Mouse (Mus musculus) yolk sac, embryonic 10.5 days (tissue): ENCODE measurements around the gene Trim8.

Experiments used
- DNase-seq: peaks from one replicate; pipeline ENCODE4 v3.0.0-alpha.2; 2017; ENCODE audit warnings: low spot score

The Trim8 gene

GRCm38 (mm10) chr19:46550385-46550784, 48.9 kb downstream of the Trim8 start:
- DNase-seq = no peak

- DNase-seq = no peak
These were observed 51.0 kb downstream of the Trim8 start for GRCm38 (mm10) chr19:46552496-46552895.

GRCm38 (mm10) chr19:46553541-46553955, 52.0 kb downstream of the Trim8 start:
- DNase-seq = peak; percentile 24

- no peak for DNase-seq
These were observed 56.5 kb downstream of the Trim8 start for GRCm38 (mm10) chr19:46558009-46558408.

GRCm38 (mm10) chr19:46558631-46559030, 57.1 kb downstream of the Trim8 start:
- DNase-seq = no peak

- no peak for DNase-seq
These were observed 60.6 kb downstream of the Trim8 start for GRCm38 (mm10) chr19:46562132-46562531.

GRCm38 (mm10) chr19:46562581-46563515, 61.3 kb downstream of the Trim8 start:
- DNase-seq = no peak

GRCm38 (mm10) chr19:46563603-46564002, 62.1 kb downstream of the Trim8 start:
- no peak for DNase-seq

GRCm38 (mm10) chr19:46564043-46564462, 62.6 kb downstream of the Trim8 start:
- no peak for DNase-seq
